Mouse (Mus musculus) right cerebral cortex, postnatal 25 days (tissue): ENCODE data around the gene Ppp2r5c.

Source experiments
- DNase-seq: peaks from one replicate; pipeline ENCODE4 v3.0.0; 2022

The Ppp2r5c gene

DNA sequence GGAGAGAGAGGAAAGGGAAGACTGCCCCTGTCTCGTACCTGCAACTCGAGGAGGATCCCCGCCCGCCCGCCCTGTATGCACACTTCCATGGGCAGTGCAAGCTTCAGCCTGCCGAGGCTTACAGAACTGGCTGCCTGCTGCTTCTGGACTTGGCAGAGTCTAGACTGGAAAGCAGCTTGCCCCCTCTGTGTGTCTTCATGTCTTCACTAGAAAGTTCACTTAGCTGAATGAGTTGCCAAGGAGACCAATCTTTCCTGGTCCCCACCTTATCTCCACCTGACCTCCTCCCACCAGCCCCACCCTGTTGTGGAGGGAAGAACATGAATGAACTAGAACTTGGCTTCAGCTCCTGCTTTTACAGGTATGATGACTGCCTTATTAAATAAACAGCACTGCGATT, 66.0 kb downstream of the Ppp2r5c start:
- no peak for DNase-seq

DNA sequence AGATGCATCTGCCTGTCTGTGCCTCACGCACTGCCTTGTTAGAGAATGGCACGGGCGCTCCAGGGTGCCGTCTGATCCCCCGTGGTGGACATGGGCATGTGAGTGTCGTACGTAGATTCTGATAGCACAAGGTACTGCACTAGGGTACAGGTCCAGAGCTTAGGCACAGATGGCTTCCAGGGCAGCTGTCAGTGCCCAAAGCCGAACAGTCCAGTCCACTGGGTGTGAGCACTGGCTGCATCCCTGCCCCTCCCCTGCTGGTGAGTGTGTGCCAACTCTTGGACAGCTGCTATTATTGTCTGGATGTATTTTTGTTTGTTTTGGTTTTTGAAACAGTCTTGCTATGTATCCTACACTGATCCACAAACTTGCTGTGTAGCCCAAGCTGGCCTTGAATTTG, 68.8 kb downstream of the Ppp2r5c start:
- no peak for DNase-seq

DNA sequence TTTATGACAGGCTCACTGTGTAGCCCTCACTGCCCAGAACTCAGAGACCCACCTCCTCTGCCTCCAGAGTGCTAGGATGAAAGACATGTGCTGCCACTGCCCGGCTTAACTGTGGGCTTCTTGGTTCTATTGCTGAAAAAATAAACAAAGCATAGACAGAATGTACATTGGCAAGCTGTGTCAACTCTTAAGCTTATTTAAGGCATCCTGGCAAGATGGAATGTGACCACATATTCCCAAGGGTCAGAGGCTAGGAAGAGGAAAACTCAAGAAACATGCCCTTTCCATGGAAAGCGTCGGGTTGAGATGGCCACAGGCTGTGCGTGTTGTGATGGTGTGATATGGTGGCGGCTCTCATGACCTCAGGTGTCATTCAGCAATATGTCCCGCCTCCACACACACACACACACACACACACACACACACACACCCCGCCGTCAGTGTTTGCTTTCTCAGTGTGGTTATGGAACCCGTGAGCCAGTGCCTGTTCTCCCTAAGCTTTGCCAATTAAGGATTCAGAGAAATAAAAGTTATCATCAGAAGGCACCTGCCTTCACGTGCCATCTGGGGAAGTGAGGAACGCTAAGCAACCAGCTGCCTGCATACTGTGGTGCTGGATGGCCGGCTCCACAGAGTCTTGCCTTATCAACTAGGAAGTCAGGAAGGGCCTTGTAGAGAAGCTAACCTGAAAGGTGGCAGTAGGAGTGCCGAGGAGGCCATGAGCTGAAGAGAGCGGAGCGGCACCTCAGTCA, 73.5 kb downstream of the Ppp2r5c start:
- DNase-seq: no peak

DNA sequence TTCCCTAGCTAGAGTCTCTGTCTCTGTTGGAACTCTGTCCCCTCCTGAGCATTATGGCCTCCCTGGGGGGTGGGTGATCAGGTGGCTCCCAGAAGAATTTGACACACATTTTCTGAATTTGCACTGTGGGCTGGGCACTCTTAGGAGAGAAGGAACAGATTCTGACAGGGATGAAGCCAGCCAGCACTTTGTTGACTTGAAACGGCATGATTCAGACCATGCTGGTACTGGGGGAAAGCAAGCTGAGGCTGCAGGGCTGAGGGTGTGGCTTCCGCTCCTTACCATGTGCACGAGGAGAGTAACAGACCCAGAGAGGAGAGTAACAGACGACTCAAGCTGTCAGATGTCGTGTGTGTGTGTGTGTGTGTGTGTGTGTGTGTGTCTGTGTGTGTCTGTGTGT, 76.6 kb downstream of the Ppp2r5c start:
- DNase-seq: no peak

DNA sequence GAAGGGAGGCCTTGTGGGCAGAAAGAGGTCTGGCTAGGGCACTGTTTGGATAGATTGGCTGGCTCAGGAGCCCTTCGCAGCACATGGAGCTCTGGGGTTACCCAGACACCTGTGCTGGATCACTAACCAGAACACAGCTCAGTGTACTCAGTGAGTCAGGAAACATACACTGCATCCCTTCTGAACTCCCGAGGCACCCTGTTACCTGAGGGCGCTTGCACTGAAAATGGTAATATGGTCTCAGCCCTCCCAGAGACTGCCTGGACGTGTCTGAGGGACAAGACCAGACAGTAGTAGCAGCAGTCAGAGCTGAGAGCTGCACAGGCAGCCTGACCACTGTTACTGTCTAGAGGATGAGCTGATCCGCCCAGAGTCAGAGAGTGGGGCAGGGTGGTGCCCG, 85.8 kb downstream of the Ppp2r5c start:
- DNase-seq: no peak

DNA sequence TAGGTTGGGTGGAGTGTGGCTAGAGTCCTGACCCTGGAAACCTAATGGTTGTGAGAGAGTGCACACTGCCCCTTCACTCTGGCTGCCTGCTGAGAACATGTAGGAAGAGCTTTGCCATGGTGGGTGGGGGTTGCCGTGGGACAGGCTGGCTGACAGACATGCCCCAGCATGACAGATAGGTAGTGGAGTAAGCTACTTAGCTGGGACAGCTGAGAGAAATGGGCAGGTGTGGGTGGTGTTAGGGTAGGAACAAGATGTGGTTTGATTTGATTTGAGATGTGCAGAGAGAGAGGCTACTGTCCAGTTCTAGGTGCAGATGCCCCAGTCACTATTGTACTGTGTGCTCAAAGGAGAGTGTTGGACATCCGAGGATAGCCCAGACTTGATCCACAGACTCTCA, 86.2 kb downstream of the Ppp2r5c start:
- DNase-seq: no peak

DNA sequence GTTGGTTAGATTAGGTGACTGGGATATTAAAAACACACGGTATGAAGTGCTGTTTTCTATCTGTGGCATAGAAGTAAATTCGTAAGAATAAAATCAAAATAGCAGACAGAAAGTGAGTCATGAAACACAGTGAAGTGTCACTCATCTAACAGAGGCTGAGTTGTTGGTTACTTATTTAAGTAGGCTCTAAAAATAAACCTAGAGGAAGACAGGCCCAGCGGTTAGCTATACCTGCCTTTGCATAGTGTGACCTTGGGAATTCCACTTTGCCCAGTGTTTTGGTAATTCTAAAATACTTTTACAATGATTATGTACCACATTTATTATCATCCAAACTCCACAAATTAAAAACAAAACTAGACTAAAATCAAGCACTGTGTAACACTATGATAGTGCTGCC, 86.9 kb downstream of the Ppp2r5c start:
- DNase-seq: no peak

DNA sequence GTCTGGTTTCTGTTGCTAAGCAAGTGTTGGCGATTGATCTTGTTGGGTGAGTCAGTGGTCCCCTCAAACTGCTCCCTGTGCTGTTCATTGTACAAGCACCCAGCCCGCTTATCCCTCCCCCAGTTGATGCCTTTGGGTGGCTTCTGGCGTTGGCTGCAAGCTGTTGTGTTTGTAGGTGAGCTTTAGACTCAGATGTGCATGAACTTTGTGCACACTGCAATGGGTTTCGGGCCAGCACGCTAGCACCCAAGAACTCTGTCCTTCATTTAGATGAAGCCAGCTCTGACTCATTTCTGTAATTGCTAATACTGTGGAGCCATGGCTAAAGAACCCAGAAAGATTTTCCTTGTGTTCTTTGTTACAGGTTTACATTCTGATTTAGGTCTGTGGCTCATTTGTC, 88.4 kb downstream of the Ppp2r5c start:
- DNase-seq: no peak

DNA sequence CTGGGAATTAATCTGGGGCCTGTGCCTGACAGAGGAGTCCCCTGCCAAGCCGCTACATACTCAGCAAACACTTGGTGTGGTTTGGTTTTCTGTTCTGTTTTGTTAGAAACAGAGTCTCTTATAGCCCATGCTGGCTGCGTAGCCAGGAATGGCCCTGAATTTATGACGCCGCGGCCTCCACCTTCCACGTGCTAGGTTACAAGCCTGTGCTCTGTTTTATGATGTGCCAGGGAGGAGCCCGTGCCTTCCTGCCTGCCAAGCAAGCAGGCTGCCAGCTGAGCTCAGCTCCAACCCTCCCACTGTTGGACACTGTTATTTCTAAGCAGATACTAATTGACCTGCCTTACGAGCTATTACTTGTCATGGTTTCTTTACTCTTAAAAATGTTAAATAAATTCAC, 90.8 kb downstream of the Ppp2r5c start:
- DNase-seq: no peak

DNA sequence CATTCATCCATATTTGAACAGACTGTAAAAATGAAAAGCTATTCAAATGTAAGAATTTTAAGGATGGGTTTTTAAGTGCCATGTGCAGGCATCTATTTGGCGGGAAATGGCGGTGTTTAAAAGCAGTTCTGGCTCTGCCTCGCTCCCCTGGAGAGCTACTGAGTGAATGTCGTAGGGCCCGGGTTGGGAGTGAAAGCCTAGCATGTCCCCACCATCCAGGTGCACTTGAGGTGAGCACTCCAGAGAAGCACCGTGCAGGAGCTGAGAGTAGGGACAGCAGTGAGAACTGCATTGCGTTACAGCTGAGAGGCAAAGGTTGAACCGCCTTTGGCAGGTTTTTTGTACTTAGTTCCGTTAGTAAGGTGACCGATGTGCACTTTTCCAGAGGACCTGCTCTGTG, 92.4 kb downstream of the Ppp2r5c start:
- no peak for DNase-seq

DNA sequence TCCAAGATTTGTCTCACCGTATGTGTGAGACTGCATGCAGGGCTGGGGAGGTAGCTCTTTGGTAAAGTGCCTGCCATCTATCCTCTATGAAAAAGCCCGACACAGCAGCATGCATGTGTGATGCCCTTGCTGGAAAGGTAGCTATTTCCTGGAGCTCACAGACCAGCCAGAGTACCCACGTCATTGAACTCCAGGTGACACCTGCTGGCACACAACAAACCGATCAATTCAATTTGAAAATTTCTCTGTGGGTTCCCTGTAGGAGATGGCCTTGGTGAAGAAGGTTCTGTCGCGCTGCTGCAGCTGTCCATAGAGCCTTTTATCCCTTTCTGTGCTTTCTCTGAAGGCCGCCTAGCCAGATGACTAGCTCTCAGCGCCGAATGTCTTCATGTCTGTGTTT, 92.9 kb downstream of the Ppp2r5c start:
- no peak for DNase-seq

DNA sequence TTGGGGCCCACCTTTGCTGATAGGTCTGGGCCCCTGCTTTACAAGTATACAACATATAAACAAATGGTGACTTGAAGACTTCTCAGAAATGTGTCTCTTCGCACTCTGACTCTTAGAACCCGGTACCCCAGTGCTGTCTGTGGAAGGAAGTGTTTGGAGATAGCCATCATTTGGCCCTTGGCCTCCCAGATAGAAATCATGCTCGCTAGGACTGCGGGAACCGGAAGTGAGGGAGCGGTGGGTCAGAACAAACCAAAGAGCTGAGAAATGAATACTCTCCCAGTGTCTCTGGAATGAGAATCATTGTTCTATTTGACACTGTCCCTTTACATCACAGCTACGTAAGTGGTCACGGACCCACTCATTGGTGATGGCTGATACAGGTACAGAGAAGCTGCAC, 93.4 kb downstream of the Ppp2r5c start:
- DNase-seq: no peak

DNA sequence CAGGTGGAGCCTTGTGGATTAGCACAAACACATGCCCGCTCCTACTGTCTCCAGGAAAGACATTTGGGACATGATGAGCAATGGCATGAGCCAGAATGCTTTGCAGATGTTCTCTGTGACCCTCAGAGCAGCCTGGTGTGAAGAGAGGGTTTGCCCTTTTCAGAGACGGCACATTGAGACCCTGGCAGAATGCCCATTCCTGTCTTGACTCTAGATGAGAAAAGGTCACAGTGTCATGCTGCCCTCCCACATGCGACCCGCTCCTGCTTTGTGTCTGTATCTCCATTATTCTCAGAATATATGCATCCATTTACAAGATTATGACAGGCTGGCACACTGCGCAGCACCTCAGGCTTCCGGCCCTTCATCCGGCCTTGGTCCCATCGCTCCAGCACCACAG, 94.1 kb downstream of the Ppp2r5c start:
- no peak for DNase-seq

DNA sequence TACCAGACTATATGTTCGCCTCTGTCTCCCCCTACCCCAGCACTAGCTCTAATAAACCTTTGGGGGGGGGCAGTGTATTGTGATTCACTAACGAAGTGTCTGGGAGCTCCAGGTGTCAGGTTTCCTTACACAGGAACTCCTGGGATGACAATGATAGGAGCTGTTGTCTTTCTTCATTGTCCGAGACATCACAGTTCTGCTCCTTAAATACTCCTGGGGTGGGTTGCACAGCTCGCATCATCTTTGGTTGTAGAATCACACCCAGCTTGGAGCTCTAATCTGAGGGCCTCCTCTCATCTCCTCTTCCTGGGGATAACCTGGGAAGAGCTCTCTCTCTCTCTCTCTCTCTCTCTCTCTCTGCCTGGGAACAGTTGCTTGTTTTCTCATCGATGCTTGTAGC, 94.6 kb downstream of the Ppp2r5c start:
- no peak for DNase-seq

DNA sequence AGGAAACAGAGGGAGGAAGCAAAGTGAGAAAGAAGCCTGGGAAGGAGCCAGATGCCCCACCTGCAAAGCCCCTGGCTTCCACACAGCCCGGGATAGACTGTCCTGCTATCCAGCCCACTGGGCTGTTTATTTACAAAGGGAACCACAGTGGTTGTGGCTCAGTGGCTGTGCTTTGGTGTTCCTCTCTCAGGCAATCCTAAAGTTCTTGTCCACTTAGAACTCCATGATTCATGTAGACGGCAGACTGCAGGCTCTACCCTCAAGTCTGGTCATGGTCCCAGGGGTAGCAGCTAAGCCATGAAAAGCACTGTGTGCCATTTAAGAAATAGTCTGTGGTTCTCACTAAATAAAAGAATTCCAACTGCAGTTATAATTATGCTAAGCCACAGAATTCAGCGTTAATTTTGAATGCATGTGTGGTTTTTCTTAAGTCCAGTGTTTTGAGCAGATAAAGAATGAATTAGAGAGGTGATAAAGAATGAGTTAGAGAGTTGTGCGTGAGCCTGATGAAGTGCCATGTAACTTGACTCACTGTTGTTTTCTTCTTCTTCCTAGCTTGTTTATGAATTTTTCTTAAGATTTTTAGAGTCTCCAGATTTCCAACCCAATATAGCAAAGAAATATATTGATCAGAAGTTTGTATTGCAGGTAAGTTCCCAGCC, 98.3 kb downstream of the Ppp2r5c start:
- no peak for DNase-seq

DNA sequence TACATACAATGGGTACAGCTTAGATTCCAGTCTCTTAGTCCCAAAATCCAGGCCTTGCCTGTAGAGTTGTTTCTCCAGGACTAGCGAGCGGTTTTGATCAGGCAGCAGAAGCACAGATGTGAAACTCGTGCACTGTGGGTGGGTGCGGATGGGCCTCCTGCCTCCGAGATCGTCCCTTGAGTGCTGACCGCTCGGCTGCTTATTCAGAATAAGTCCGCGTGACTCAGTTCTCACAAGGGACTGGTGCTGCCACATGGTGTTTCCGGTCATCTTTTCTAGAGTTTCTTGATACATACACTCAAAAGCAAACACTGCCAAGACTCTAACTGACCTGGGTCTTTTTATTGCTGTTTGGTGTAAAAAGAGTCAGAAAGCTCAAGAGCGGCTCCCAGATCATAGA, 100.7 kb downstream of the Ppp2r5c start:
- no peak for DNase-seq

DNA sequence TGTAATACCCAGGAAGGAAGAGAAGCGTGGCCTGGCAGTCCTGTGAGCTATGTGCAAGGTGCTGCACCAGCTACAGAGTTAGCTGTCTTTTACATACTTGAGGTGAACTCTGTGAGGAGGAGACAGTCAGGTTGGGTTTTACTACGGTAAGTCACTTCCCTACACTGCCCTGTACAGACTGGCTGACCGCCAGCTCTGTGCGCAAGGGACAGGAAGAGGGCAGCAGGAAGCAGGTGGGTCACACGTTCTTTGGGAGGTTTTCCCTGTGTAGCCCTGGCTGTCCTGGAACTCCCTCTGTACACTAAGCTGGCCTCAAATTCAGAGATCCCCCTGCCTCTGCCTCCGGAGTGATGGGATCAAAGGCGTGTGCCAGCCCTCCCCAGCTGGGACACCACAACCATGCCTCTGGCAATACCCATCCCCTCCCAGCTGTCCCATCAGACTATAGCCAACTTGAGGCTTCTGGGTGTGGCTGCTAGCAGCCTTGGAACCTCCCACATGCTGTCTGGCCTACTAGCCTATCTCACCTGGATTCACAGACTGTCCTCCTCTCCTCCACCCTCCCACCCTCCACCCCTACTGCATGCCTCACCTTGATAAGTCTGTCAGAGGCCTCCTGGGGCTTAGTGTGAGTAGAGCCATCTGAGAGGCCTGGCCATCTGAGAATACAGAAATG, 102.7 kb downstream of the Ppp2r5c start:
- no peak for DNase-seq

DNA sequence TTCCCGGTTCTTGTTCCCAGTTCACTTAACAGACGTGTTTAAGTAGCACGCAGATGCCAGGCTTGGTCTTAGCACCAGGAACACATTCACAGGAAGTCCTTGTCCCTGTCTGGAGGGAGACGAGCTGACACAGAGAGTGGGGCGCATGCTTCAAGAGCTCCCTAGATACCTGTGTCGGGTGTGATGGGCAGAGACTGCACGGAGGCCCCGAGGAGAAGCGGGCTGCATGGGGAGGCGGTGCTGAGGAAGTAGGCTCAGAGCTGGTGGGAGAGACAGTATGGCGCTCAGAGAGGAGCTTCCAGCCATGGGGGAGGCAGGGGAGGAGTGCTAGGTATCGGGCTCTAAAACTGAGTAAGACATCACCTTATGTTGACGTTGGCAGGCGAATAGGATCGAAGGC, 103.4 kb downstream of the Ppp2r5c start:
- DNase-seq: peak; percentile 40

DNA sequence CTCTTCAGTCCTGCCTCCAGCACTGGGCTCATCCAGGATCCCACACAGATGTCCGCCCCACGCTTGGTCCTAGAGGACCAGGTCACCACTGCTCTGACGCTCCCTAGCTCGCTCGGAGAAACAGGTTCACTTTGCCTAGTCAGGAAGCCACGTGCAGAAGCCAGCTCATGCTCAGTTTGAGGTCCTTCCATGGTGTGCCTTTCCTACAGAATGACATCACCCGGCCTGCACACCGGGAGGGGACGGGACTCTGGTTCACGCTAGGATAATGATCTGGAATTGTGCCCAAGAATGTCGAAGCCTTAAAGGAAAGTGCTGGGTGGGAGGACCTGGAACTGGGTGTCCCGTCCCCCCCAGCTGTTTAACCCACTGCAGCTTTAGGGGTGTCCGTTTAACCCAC, 105.2 kb downstream of the Ppp2r5c start:
- no peak for DNase-seq

DNA sequence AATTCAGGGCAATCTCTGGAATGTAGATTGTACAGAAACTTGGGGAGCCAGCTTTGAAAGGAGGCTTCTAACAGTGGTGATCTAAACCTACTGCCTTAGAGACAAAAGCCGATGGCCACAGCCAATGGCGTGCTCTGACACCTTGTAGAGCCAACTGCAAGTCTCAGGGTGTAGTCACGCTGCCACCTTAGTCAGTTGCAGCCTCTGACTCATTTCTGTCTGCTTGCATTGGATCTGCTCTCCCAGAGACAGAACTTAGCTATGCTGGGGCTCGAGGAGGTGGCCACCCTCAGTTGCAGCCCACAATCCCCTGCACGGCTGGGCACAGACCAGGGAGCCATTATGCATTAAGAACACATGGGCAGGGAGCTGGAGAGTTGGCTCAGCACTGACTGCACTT, 106.4 kb downstream of the Ppp2r5c start:
- DNase-seq: no peak

DNA sequence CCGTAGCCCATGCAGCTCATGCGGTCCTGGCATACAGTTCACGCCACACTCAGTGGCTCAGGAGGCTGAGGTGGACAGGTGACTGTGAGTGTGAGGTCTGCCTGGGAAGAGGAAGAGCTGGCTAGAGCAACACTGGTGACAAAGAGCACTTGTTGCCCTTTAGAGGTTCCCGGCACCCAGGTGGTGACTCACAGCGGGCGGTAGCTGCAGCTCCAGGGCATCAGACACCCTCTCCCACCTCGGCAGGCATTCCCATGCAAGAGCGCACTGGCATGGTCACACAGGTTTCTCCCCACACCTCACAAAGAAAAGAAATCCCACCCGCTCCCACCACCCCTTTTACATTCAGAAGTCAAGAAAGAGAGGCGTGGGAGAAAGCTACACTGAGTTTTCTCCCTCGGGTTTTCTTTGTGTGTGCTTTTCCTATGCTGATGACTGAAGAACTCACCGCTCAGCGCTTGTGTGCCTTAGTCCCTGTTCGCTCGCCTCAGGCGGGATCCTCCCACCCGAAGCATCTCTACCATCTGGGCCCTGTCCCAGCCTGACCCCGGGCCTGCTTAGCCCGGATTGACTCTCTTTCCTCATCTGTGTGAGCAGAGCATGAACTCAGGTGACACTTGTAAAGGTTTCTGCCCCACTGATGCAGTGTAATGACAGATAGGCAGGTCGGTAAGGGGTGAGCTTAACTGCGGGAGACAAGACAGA, 108.8 kb downstream of the Ppp2r5c start:
- DNase-seq: no peak

DNA sequence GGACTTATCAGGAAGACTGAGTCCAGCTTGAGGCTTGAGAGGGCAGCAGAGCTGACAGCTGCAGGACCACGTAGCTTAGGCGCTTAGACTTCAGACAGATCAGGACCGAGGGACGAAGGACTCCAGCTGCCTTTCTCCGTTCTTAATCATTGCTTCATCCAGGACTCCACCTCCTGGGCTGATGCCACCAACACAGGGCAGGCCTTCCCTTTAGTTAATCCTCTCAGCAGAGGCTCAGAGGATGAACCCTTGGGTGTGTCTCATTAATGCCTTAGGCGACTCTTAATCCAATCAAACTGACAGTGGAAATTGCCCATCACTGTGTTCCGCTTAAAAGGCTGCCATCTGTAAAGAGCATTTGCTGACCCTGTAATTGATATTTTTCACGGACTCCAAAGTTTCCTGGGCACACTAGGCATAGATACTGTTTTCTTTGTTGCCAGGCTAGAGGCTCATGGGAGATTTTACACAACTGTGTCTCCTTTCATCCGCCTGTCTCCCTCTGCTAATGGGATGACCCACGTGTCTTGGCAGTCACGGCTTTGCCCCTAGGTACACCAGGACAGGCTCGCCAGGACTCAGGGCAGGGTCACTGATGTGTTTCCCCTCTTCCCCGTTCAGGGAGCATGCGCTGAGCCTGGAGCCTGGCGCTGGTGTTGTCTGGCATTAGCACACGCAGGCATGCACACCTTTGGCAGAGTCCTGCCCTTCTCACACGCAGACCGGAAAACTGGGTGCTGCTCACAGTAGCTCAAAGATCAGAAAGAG, 110.1 kb downstream of the Ppp2r5c start:
- no peak for DNase-seq

DNA sequence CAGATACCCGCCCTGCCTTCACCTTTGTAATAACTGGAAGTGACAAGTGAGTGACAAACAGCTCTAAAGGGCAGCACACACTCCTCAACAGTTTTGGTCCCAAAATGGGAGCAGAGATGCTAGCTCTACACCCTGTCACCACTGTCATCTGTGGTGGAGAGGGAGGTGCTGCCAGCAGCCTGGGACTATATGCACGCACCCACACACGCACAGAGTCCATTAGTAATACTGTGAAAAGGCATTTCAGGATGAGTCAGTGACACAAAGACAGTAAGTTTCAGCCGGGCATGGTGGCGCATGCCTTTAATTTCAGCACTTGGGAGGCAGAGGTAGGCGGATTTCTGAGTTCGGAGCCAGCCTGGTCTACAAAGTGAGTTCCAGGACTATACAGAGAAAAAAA, 111.3 kb downstream of the Ppp2r5c start:
- no peak for DNase-seq
